Mouse (Mus musculus) small intestine, adult 2 months (tissue): ENCODE measurements around the gene Eif6.

Source experiments
- CTCF ChIP-seq: fragments of 200-500 bp; IDR thresholded peaks from 2 replicates; pipeline ENCODE4 v1.5.1; 2012; ENCODE audit warnings: low read depth, mild to moderate bottlenecking, control low read depth, inconsistent platforms, low read length, moderate library complexity, mixed read lengths; ENCODE audit not compliant: insufficient replicate concordance, insufficient read length; ENCODE audit errors: extremely low read depth
- POLR2A ChIP-seq: fragments of 200-500 bp; IDR thresholded peaks from 2 replicates; pipeline ENCODE4 v1.6.1; 2012; ENCODE audit warnings: low read depth, mild to moderate bottlenecking, control low read depth, inconsistent platforms, low read length, moderate library complexity

- TF ChIP-seq CTCF (no peak), POLR2A (no peak)
These were observed 47.2 kb downstream of the Eif6 start for GRCm38 (mm10) chr2:155779506-155779905.
